Mouse (Mus musculus): ENCODE measurements at regions not wholly inside any gene's neighbourhood (a gene's known extent, or its start where the extent isn't known, plus 50 kb on each side); places are given as distances from the start of the nearest gene placed in this dataset.

DNA sequence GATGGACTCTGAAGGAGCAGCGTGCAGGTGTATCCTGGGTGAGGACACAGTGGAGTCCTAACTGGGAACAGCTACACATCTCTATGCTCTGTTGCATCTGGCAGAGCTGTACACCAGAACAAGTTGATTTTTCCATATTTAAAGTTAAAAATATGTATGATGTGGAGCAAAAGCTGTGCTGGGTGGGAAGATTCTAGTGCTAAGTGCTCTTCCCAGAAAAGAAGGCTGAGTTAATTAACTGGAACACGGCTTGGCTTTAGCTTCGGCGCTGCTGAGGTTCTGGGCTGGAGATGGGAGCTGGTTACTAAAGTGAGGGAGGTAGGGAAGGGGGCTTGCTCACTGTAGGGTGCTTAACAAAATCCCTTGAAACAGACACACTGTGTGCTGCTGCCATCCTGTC lies 84.0 kb upstream of the Gjb5 start:
- TF ChIP-seq CTCF (IDR thresholded peaks at IDR 0.05; ENCODE audit: borderline replicate concordance, control insufficient read depth, extremely low read depth, insufficient read depth, low read length, poor library complexity), result no peak
- TF ChIP-seq POLR2A (IDR thresholded peaks at IDR 0.05; ENCODE audit: control insufficient read depth, extremely low read depth, insufficient read depth, low read length, poor library complexity), result no peak

All from thymus, adult 2 months (tissue).